Mouse (Mus musculus) lung, adult 2 months (tissue): ENCODE measurements around the gene Apbb2.

Experiments
- CTCF ChIP-seq: fragments of 200-500 bp; IDR thresholded peaks from 2 replicates; pipeline ENCODE4 v1.5.1; 2011; ENCODE audit warnings: mild to moderate bottlenecking, low read length, control low read depth; ENCODE audit not compliant: insufficient read depth
- POLR2A ChIP-seq: fragments of 200-500 bp; IDR thresholded peaks from 2 replicates; pipeline ENCODE4 v1.6.1; 2011; ENCODE audit warnings: low read depth, mild to moderate bottlenecking, control low read depth, low read length, borderline replicate concordance; ENCODE audit errors: extremely low read depth

- no peak for TF ChIP-seq POLR2A
- no peak for TF ChIP-seq CTCF
Observed at GRCm38 (mm10) chr5:66505071-66505470, 113.5 kb downstream of the Apbb2 start.
